Mouse (Mus musculus): ENCODE measurements around the gene Snrnp40.
A peak's percentile ranks its signal among the peaks of the same experiment; 100 is the strongest.

Gene Snrnp40

DNA sequence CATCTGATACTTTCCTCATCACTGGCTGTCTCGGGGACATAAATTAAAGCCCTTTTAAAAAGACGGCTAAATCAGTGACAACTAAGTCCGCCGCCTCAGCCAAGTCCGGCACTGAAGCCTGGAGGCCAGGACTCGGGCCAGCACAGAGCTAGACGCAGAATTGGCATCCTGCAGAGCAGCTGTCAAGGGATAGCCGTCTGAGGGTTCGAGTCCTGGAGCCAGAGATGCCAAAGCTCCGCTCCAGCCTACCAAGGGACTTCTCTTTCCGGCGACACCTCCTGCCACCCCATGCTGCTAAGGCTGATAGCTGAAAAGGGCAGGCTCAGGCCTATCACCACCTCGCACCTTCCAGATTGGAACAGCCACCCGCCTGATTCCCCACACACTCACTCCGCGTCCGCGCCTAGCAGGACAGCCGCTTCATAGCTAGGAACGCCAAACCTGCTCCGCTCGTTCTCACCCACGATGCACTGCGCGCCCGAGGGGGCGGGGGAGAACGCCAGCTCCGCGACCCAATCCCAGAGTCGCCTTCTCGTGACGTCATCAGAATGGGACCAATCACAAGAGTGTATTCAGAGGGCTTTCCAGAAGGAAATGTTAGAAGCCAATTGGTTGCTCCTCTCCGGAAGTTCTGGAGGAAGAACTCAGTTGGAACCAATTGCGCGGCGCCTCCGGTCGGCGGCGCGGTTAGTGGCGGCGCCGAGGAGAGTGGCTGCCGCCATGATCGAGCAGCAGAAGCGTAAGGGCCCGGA is at the start of gene Snrnp40, which contains the start of gene Zcchc17:
Gene Snrnp40 (plus strand): TSS at position 647 of the 752 bp plus-strand sequence.
Gene Zcchc17 (minus strand): TSS at position 458 of the 752 bp plus-strand sequence.
- DNase-seq = peak; percentile 99

DNA sequence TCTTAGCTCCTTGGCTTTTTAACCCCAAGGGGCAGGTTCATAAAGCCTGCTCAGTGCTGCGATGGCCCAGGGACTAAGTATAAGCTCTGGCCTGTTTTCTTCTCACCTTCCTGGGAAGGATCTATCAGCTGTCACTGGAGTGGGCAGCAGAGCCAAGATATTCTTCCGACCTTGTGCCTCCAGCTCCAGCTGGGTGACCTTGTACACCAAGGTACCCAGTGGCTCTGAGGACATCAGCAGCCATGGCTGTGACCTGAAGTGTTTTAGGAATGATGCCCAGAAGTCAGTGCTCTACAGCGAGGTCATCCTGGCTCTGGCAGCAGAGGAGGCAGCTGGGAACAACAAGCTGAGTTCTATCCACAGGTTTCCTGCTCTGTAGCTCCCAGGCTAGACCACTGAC is 47.4 kb upstream of the Snrnp40 start:
- DNase-seq = no peak

DNA sequence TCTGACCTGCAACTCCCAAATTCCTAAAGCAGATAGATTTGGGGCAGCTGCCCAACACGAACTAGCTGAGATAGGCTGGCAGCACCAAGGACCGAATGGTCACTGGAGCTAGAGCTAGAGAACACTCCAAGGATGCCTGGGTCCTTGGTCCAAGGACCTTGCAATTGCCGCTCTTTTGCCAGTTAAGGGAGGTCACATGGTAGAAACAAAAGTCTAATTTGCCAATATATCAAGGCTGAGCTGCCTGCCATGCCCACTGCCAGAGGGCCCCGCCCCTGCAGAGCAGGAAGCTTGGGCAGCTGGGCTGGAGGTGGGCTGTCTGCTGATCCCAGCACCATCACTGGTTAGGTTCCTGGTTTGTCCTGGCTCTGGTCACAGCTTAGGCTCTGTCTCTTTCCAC is 46.4 kb upstream of the Snrnp40 start:
- DNase-seq = no peak

DNA sequence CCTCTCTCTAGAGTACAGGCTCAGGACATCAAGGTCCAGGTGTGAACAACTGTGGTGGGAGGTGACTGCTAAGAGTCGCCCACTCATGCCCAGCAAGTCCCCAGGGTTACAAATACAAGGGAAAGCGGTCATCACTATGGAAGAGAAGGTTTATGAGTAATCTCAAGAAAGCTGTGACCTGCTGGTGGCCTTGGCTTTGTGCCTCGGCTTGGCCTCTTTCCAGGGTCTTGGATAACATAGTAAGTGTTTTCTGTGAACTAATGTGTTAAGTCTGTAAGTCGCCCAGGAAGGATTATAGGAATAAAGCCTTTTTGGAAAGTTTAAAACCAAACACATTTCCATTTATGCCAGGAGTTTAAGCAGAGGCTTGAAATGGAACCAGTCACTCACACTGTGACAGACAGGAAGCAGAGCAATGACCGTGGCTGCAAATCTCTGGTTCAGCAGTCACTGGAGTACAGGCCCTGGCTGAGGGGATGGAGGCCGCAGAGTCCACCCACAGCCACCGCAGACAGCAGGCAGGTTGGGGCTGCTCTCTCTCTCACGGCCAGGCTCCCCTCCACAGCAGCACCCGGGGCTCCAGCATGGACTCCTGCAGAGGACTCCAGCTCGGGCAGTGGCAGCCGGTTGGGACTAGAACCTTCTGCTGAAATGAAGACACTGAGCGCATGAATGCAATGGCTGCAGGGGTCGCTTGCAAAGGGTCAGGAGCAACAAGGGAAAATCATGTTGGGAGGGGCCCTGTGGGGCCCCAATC is 44.0 kb upstream of the Snrnp40 start:
- DNase-seq = peak; percentile 85

DNA sequence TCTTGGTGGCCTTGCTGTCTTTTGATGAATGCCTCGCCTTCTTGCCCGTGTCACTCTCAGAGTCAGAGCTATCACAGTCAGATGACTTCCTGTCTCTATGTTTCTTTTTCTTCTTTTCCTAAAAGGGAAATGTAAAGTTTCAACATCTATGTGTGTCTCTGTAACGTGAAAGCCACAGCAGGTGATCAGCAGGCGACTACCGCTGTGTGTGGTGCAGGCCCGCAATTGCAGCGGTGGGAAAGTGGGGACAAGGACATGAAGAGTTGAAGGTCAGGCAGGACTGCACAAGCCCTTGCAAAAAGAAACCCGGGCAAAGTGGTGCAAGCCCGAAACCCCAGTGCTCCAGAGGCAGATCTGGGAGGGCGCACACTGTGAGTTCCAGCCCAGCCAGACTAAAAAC is 43.2 kb upstream of the Snrnp40 start:
- no peak for DNase-seq

DNA sequence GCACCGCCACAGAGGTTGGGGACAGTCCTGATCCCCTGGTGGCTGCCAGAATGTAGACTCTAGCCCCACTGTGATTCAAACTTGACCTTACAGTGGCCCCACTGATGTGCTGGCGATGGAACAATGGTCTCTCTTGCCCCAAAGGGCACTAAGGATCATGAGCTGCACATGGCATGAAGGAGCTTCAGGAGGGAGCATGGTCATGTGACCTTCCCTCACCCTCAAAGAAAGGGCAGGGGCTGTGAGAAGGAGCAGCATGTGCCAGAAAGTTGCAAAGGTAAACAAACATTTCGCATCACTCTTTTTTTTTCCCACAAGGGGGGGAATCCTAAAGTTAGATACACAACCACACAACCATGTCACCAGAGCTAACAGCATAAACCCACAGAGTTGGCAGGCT is 41.8 kb upstream of the Snrnp40 start:
- DNase-seq = no peak

DNA sequence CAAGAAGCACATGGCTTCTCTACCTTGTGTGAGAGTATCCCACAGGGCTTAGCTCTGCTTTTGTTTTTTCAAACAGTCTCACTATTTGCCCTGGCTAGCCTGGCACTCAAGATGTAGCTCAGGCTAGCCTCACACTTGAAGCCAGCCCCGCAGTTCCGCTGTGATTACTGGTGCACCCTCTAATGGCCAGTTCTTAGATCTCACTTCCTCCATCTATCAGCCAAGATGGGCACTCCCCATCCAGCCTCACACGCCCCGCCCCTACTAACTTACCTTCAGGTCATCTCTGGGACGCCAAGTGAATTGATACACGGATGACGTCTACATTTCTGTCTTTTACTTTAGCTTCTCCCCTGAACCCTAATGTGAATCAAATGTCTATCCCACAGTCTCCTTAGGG is 40.4 kb upstream of the Snrnp40 start:
- DNase-seq = no peak

DNA sequence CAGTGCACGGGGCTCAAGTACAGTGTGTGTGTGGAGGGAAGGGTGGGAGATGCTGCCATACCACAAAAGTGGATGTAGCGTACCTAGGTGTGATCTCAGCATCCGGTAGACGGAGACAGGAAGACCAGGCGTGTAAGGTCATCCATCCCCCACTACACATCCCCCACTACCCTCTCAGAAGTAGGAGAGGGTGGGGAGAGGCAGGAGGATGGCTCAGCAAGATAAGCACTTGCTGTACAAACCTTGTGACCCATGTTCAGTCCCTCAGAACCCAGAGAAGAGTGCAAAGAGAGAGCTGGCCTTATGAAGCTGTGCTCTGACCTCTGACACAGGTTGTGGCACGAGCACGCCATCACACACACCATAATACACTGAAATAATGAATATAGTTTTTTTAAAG is 38.3 kb upstream of the Snrnp40 start:
- no peak for DNase-seq

DNA sequence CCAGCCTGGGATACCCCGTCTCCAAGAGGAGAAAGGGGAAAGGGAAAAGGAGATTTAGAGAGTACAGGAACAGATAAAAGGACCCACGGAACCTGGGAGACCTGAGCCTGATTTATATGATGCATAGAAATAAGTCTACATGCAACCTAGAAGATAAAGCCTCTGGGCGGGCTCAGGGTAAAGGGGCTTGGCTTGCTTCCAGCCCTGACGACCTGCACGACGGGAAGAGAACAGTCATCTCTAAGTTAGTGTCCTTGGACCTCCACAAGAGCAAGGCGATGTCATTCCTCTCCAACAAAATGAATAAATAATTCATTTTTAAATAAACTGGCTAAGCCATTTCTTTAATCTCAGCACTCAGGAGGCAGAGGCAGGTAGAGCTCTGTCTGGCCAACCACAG is 37.4 kb upstream of the Snrnp40 start:
- no peak for DNase-seq

DNA sequence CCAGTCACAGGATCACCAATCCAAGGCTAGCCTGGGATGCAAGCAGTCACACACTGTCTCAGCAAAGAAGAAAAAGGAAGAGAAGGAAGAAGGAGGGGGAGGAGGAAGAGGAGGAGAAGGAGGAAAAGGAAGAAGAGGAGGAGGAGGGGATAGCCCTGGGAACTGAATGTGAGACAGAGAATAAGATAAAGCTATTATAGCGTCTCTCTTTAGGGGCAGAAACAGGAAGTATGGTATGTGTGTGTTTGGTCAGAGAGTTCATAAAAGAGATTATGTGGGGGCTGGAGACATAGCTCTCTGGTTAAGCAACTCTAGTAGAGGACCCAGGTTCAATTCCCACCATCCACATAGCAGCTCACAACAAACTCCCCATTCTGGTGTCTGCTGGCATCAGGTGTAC is 36.8 kb upstream of the Snrnp40 start:
- no peak for DNase-seq

DNA sequence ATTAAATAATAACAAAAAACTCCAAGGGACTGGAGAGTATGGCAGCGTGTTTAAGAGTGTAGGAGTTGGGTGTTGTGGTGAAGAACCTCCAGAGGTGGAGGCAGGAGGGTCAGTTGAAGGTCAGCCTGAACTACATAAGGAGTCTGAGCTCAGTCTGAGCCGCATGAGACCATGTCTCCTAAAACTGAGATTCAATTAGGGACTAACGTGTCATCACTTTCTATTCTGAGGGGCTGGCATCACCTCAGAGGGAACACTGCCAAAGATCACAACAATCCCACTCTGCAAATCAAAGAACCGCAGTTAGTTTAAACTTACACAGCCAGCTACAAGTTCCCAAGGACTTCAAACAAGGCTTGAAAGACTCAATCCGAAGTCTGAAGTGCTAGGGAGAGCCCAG is 36.3 kb upstream of the Snrnp40 start:
- DNase-seq = no peak

DNA sequence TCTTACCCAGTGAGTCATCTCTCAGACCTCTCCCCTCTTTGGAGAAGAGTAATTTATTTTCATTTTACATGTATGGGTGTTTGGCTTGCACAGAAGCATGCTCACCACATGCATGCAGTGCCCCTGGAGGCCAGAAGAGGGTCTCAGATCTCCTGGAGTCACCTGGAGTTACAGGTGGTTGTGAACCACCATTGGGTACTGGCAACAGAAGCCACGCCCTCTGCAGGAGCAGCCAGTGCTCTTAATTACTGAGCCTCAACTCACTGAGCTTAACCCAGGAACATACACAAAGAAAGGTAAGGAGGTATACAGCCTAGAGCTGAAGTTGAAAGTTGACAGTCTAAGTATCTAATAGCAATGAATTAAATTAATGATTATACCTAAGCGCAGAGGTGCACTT is 34.5 kb upstream of the Snrnp40 start:
- no peak for DNase-seq

DNA sequence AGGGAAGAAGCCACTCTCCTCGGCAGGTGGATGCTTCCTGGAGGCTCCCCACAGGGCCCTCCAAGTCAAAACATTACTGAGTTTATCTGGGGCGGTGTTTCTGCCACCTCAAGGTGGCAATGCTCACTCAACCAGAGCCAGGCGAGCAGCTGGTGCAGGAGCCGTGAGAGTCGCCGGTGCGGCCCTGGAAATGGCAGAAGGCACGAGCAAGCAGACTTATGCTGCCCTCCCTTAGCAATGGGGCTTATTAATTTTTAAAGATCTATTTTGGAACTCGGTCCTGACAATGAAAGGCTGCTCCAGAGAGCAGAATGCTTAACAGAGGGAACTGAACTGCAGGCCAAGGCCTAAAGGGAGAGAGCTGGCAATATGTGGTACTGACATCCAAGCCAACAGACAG is 32.6 kb upstream of the Snrnp40 start:
- DNase-seq = no peak

DNA sequence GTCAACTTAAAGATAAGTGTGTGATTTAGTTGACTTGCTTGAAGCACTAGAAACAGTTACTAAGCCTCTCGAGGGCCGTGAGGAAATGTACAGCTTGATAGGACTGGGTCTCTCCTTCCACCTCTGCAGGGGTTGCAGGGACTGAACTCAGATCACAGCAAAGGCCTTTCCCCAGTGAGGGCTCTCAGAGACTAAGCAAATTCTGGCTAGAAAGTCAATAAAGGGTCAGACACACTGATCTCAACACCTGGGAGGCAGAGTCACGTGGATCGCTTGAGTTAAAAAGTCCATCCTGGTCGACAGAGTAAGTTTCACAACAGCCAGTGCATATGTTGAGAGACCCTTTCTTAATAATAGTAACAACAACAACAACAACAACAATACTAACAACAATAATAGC is 24.1 kb upstream of the Snrnp40 start:
- no peak for DNase-seq

DNA sequence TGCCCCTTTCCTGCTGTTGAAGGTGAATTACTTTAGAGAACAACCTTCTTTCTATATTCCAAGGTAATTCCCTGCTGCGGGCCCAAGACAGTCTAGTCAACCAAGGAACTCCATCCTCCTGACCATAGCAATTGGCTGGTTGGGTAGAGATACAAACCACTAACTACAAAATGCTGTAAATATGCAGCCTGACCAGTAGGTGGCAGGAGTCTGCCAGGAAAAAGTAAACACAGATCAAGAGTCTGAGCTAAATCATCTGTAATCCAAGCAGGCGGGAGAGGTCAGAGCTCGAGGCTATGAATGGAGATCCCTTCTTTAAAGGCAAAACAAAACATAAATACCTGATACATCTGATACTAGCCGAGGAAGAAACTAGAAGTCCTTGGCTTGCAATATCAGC is 18.2 kb upstream of the Snrnp40 start:
- DNase-seq = peak; percentile 67

DNA sequence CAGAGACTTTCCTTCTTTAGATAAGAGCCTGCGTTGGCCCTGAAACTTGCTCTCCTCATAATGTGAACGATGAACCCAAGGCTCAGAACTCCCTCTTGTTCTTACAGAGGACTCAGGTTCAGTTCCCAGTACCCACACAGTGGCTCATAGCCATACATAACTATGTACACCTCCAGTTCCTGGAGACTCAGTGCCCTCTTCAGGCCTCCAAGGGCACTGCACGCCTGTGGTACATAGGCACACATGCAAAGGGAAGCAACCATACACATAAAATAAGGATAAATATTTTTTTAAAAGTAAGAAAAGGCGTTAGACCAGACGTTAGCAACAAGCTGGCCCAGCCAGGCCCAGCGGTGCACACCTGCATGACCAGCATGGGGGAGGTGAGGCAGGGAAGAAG is 10.3 kb upstream of the Snrnp40 start:
- no peak for DNase-seq

DNA sequence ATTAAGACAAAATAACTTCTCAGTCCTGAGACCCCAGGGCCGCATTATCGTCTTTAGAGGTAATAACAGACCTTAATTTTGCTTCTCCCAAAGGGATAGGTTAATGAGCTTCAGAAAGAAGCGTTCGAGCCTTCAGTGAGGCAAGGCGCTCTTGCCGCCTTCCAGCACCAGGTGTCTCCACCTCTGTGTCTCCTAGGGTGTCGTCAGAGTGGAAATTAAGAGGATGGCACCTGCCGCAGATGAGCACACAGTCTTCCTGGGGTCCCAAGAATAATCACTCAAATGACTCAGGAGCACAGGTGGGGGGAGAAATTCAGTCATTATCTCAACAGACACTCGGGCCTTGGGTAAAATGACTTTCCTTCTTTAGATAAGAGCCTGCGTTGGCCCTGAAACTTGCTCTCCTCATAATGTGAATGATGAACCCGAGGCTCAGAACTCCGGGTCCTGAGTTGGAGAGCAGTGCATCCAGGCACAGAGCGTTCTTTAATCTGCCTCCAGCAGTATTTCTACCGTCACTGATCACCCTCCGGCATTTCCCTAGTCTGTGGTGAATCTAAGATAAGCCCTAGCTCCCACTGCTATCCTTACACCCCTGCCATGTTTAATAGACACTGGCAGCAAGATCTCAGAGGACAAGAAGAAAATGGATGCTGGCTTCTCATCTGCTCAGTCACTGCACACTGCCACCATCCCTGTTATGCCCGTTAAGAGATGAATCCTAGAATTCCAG is 9.1 kb upstream of the Snrnp40 start:
- no peak for DNase-seq

DNA sequence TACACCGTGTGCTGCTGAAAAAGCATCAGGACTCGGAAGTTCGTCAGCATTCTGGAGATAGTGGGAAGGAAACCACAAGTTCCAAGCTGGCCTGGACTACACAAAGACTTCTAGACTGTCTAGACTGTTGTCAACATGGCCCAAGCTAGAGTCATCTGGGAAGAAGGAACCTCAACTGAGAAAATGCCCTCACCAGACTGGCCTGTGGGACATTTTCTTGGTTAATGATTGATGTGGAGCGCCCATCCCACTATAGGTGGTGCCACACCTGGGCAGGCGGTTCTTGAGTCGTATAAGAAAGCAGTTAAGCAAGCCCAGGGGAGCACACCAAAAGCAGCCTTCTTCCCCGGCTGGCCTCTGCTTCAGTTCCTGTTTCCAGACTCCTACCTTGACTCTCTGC is 7.3 kb upstream of the Snrnp40 start:
- peak; percentile 18 for DNase-seq

DNA sequence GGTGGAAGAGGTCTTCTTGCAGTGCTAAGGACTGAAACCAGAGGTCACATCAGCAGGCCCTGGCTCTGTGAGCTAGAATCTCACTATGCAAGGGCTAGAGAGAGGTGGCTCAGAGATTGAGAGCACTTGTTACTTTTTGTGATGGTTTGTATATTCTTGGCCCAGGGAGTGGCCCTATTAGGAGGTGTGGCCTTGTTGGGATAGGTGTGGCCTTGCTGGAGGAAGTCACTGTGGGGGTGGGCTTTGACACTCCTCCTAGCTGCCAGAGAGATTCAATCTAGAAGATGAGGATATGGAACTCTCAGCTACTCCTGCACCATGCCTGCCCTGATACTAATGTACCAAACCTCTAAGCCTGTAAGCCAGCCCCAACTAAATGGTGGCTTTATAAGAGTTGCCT is 2.0 kb upstream of the Snrnp40 start:
- DNase-seq = no peak

DNA sequence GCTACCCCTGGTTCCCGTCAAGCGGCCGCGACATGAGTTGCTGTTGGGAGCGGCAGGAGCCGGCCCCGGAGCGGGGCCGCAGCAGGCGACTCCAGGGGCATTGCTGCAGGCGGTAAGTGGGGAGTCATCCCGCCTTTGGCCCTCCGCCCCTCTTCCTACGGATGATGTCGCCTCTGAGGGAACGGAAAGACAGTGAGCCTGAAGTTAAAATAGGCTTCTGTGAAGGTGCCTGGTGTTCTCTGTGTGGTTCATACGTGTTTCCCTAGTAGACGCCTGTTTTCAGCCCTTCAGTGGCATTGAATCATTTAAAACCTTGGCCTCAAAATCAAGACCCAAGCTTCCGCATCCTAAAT is 282 bp downstream of the Snrnp40 start:
- DNase-seq = no peak

DNA sequence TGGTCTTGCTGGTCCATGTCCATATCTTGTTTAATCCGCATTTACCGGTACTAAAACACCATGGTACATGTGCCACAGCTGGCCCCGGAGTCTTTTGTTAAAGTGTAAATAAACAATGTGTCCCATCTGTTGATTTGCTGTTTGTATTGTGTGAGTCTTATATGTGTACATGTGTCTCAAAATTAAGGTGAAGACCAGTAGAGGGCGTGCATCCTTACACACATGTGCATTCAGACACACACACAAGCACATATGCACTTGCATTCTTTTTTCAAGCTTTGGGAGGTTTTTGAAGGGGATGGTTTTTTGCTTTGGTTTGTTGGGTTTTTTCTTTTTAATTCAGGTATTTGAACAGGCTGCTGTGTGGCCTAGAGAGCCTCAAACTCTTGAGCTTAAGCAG is 16.7 kb downstream of the Snrnp40 start:
- no peak for DNase-seq

DNA sequence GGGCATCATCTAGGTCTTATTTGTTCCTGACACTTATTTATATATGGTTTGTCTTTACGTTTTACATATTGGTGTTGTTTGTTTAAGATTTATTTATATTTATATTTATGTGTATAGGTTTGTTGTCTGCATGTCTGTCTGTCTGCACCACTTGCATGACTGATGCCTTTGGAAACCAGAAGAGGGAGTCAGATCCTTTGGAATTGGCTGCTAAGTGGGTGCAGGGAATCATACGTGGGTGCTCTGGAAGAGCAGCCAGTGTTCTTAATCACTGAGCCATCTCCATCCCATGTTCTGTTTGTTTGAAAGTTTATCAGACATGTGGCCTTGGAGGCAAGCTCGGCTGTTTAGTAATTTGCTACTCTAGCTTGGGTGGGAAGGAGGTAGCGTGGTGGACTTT is 17.6 kb downstream of the Snrnp40 start:
- DNase-seq = no peak

DNA sequence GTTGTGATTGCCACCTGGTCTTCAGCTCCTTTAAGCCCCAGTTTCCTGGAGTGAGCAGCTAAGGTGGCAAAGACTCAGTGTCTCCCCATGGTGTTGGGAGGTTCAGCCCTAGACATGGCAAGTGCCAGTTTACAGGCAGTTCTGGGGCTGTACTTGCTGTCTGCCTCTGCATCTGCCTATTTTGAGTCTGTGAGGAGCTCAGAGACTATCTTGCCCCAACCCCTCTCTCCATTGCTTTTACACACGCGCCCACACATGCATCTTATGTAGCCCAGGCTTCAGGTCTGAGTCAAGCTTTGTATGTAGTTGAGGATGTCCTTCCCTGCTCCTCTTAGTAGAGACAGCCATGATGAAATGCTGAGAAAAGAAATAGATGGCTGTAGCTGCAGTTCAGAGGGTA is 19.2 kb downstream of the Snrnp40 start:
- DNase-seq = no peak

DNA sequence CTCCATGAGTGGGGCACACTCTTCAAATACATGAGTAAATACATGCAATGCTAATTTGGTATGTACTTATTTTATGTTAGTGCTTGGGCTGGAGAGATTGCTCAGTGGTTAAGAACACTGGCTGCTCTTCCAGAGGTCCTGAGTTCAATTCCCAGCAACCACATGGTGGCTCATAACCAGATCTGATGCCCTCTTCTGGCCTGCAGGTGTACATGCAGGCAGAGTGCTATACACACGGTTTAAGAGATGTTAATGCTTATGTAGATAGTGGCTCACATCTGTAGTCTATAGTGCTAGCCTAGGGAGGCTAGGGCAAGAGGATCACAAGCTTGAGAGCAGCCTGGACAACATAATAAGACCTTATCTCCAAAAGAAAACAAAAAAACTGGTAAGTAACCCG is 20.5 kb downstream of the Snrnp40 start:
- DNase-seq = no peak

All from kidney, postnatal 10 days (tissue).